Mouse (Mus musculus): ENCODE measurements around the gene Olfr1340.
A peak's percentile ranks its signal among the peaks of the same experiment; 100 is the strongest.

Olfr1340 gene

GRCm38 (mm10) chr4:118719838-118720237 lies at the start of gene Olfr1340:
TSS of gene Olfr1340 (plus strand) at chr4:118720138.
- no peak for DNase-seq

DNA sequence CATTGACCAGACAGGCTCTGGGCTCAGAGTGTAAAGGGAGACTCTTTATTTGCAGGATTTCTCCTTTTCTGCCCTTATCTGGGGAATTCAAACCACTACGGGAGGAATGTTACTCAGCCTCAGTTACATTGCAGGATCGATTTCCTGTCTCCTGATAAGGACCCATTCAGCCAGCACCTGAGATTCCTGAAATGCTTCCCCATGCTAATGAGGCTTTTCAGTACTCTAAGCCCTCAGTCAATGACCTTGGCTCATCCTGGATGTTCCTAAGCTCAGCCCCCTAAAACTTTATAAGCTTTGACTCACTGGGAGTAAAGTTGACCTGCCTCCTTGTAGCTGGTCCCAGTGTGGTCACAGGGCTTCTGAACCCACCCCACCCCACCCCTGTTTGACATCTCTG lies 32.9 kb upstream of the Olfr1340 start:
- DNase-seq: no peak

- DNase-seq: peak; percentile 2 to 9
Observed at GRCm38 (mm10) chr4:118692412-118692973, 27.4 kb upstream of the Olfr1340 start, which contains the start of gene Olfr1342. TSS of gene Olfr1342 (minus strand) at chr4:118692756.

DNA sequence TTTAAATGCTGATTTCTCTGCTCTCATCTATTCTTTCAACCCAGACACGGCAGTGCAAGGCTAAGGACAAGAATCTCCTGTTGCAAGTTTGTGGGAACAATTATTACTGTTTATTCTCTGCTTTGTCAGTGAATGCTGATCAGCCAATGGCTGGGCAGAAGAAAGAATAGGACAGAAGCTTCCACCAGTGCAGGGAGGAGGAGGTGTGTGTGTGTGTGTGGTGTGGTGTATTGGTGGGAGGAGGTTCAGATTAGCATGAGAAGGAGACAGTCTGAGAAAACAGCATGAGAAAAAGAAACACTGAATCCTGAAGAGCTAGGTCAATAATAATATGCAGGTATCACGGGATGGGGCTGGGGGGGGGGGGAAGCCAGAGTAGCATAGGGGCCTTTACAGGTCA lies 26.1 kb upstream of the Olfr1340 start:
- DNase-seq: no peak

GRCm38 (mm10) chr4:118703223-118703622 lies 16.7 kb upstream of the Olfr1340 start, which contains the start of gene Olfr1341:
TSS of gene Olfr1341 (plus strand) at chr4:118703523.
- no peak for DNase-seq

DNA sequence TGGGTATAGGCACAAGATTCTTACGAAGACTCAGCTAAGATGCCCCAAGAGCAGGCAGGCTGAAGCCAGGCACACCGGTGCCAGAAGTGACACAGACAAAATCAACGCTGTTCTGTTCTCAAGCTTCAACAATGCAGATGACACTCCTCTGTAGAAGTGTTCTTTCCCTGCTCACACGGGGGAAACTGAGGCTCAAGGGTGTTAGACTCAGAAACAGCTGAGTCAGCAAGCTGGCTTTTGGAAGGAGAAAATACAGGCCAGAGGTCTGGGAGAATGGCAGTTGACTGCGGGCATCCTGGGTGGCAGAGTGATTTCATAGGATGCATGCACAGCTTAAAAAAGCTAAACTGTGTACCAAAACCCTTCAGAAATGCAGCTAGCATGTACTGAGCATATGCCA lies 11.9 kb upstream of the Olfr1340 start:
- no peak for DNase-seq

DNA sequence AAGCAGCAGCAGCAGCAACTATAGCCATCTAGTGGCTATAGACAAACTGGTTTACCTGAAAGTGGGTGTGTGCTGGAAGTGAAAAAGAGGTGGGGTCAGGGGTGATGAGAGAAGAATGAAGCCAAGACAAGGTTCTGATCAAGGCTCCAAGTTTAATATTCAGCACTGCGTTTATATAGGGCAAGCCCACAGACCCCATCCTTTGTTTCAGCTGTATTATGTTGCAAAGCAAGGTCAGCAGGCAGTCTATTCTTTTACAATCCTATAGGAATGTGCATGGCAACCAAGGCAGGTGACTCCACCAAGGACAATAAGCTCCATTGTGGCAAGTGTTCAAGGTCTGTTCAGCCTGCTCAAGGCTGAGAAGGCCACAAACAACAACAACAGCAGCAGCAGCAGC lies 8.3 kb upstream of the Olfr1340 start:
- DNase-seq: no peak

DNA sequence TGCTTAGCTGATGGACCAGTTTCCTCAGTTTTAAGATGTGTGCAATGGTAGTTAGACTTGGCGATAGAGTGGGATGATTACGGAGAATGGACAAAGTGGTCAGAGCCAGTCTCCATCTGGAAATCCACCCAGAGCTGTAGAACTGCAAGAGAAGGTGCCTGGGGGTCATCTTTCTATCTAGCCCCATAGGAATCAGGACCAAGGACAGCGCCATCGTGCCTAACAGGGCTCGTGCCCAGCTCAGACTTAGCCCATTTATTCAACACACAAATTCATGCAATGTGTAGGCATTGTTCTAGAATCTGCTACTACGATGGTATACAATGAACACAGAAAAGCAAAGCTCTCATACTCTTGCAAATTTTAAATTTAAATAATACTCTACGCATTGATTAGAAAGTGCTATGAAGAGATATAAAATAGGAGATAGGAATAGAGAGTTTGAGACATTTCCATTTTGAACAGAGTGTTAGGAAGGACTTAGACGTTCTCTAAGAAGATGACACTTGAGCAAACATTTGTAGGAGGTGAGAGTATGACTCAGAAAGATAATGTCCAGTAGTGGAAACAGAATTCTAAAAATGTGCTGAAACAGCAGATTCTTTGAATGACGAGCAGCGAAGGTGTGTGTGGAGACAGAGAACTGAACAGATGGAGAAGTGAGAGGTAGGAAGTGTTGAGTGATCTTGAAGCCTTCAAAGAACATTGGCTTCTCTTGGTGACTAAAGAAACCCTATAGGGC lies 2.0 kb downstream of the Olfr1340 start:
- DNase-seq: peak; percentile 70 to 73

DNA sequence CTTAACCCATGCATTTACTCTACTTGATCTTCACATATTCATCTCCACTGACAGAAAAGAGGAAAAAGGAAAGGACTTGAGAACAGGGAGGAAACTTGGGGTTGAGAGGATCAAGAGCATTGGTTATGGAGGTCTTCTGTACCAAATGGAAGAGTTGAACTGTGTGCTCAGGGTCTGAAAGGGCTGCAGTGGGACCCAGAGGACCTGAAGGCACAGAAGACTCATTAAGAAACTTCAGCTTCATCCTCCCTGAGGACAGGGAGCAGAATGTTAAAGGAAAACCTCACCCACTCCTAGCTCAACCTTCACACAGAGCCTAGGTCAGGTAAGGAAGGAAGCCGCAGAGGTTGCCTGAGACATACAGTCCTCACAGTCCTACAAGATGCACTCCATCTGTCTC lies 11.9 kb downstream of the Olfr1340 start, which contains the start of gene Olfr1339:
TSS of gene Olfr1339 (plus strand) at position 301 of the 400 bp plus-strand sequence.
- DNase-seq: no peak

DNA sequence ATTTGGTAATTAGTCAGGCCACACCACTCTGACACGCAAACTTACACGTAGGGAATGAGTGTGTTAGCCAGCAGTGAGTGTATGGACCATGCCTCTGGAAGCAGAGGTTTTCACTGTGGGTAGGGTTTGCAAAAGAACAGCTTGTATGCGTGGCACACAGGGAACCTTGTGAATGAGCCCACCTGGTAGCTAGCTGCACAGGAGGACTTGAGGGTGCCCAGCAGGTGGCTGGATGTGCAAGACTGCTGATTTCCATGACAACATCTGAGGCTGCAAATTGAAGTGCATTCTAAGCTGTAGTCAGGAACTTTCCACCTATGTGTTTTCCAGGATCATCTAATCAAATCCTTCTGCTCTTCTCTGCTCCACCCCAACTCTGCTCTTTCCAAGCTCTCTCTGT lies 19.6 kb downstream of the Olfr1340 start:
- no peak for DNase-seq

DNA sequence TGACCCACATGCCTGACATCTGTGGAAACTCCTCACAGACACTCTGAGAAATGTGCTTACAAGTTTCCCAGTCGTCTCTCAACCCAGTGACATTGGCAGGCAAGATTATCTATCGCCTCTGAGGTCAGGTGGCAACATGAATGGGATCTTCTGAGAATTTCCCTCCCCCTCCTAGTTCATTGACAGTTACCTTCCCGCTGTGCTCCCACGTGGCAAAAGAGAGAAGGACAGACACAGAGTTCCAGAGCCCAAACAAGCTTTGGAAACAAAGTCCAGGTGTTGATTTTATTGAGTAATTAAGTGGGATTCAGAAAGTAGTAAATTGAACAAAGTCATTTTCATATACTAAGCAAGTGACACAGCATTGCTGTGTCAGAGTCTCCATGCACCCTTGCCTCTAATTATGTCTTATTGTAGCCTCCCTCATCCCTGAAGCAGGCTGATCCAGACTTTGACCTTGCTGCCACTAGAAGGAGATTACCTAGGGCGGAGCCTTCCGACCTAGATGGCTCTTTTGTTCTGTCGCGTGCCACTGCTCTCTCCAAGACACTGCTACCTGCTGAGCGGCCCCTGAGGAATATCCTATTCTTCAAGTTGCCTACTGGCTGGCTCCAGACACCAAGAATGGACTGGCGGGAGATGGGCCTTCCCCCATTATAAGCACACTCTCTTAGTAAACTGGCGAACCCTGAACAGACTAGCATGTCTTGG lies 21.2 kb downstream of the Olfr1340 start:
- DNase-seq: no peak

DNA sequence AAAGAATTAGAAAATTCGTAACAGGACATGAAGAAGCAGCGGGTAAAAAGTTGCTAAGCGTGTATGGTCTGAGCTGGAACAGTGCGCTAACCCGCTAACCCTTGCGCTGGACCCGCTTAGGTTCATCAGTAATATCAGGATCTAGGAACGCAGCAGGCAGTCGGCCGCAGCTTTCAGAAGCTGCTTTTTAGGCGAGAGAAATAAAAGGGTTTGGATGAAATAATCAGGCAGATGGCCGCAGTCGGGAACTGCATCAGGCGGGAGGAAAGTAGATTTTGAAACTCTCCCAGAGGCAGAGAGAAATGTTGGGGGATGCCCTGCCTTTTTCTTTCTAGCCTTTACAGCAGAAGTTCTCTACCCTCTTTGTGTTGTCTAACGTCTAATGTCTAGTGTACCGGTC lies 21.9 kb downstream of the Olfr1340 start:
- DNase-seq: no peak

- DNase-seq: no peak
Observed at GRCm38 (mm10) chr4:118758637-118759036, 38.7 kb downstream of the Olfr1340 start, which contains the start of gene Olfr1338. TSS of gene Olfr1338 (minus strand) at chr4:118758737.

Measured in kidney, postnatal 4 days (tissue).